Mouse (Mus musculus): ENCODE measurements at regions not wholly inside any gene's neighbourhood (a gene's known extent, or its start where the extent isn't known, plus 50 kb on each side); places are given as distances from the start of the nearest gene placed in this dataset.
A peak's percentile ranks its signal among the peaks of the same experiment; 100 is the strongest.

DNA sequence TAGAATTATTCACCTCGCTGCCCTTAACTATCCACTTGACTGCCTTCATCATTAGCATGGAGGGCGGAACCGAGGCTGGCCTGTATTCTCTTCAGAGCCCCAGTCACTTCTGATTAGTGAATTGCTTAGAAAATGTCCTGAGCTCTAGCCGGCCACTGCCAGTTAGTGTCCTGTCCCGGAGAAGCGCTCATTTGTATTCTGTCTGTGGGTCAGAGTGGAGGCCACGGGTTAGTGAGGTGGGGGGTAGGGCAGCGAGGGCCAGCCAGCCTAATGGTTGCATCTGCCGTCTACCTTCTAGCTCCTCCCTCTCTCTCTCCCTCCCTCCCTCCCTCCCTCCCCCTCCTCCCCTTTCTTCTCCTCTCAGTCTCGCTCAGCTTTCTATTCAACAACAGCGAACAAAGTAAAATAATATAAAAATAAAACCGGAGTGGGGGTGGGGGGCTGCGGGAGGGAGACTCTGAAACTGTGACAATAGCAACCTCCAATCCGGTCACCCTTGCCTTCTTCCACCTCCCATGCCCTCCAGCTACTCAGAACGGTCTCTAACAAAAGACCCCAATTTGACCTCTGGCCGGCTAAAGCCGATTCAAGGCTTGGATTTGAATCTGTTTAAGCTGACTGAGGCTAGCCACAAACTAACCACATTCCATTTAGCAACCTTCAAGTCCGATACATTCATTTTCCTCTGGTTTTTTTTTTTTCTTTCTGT is 155.6 kb upstream of the Klf3 start:
- in situ Hi-C loops (cut with MboI; ENCODE audit: low pct_ligation_motif_present, low pct_unique_long_range_greater_than_20kb, low sequenced_read_pairs) = no loop called here

DNA sequence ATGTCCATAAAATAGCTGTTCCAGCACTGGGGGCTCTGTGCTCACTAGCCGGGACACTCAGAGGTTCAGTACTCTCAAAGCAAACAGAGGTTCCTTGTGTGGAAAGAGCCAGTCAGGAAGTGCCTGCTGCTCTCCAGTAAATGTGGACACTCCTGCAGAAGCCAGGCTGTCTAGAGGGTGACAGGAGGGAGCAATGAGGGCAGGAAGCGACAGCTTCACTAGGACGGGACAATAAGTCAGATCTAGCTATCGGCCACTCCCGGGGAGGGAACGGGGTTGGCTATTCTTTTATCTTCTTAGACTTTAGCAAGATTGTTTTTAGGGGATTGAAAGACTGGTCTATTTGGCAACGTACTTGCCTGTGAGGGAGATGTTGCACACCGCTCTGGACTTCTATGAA is 154.7 kb upstream of the Klf3 start:
- Histone ChIP-seq H3K27me3 (replicated peaks) (no peaks in the 10 kb centered on the region), H3K9ac (ENCODE audit: insufficient read depth, low read depth) (no peak overlapping the region), H3K4me2 (ENCODE audit: insufficient read depth, low read depth, poor library complexity, severe bottlenecking) (no peak overlapping the region), H3K79me2 (replicated peaks; ENCODE audit: control insufficient read depth, extremely low read depth, insufficient read depth, poor library complexity, severe bottlenecking) (no peaks in the 10 kb centered on the region), H3K27ac (ENCODE audit: insufficient read depth, low read depth) (no peak overlapping the region), H3K4me3 (replicated peaks in 1 of 3; ENCODE audit: low read depth in 2 of 3, low read length in 2 of 3, poor library complexity in 1 of 3) (no peak overlapping the region), H3K36me3 (replicated peaks in 1 of 2; ENCODE audit: control insufficient read depth in 1 of 2, insufficient read depth in 1 of 2, low read length in 1 of 2) (no peaks in the 10 kb centered on the region), H3K9me3 (replicated peaks; ENCODE audit: low read length) (peaks cover 2% of the 10 kb centered on the region), H3K4me1 (ENCODE audit: control insufficient read depth in 1 of 2, insufficient read depth in 2 of 2) (peaks cover 0 to 5% of the 10 kb centered on the region in 2 experiments; a peak in 2 of 4 replicates)
- TF ChIP-seq MAZ (IDR thresholded peaks at IDR 0.05; ENCODE audit: low read depth, low read length) (no peak), SIN3A (IDR thresholded peaks at IDR 0.05; ENCODE audit: low read length) (no peak), HCFC1 (IDR thresholded peaks at IDR 0.05; ENCODE audit: low read depth, low read length) (no peak), CHD1 (IDR thresholded peaks at IDR 0.05; ENCODE audit: low read depth, low read length) (no peak), NELFE (IDR thresholded peaks at IDR 0.05; ENCODE audit: low read depth, low read length) (no peak), ELF1 (IDR thresholded peaks at IDR 0.05; ENCODE audit: low read depth, low read length) (no peak), E2F4 (IDR thresholded peaks at IDR 0.05; ENCODE audit: insufficient replicate concordance, low read depth, low read length) (no peak), POLR2AphosphoS2 (IDR thresholded peaks at IDR 0.05; ENCODE audit: low read depth, low read length) (no peak), JUN (IDR thresholded peaks at IDR 0.05; ENCODE audit: insufficient read depth, low read depth, low read length) (no peak)
- in situ Hi-C loops (cut with MboI; ENCODE audit: low pct_ligation_motif_present, low pct_unique_long_range_greater_than_20kb, low sequenced_read_pairs) (no loop called here), dilution Hi-C loops (cut with MboI; ENCODE audit: extremely low pct_ligation_motif_present, extremely low pct_unique_long_range_greater_than_20kb, low sequenced_read_pairs) (no loop called here)
- DNase-seq (ENCODE audit: extremely low read depth) = no peak

More for the DNA sequence above, 155.6 kb upstream of the Klf3 start:
- H3K9me3 ChIP-seq (replicated peaks; ENCODE audit: low read length) = peaks cover 2% of the 10 kb centered on the region
- H3K36me3 ChIP-seq (replicated peaks in 1 of 2; ENCODE audit: control insufficient read depth in 1 of 2, insufficient read depth in 1 of 2, low read length in 1 of 2) = no peaks in the 10 kb centered on the region
- peaks cover 0 to 5% of the 10 kb centered on the region in 2 experiments; a peak in 2 of 4 replicates for H3K4me1 ChIP-seq (ENCODE audit: control insufficient read depth in 1 of 2, insufficient read depth in 2 of 2)
- dilution Hi-C loops (cut with MboI; ENCODE audit: extremely low pct_ligation_motif_present, extremely low pct_unique_long_range_greater_than_20kb, low sequenced_read_pairs) = no loop called here
- peak overlapping the region; percentile 100 for H3K4me2 ChIP-seq (ENCODE audit: insufficient read depth, low read depth, poor library complexity, severe bottlenecking)
- TF ChIP-seq MAZ (IDR thresholded peaks at IDR 0.05; ENCODE audit: low read depth, low read length) (0 out of 2 replicates have a peak, but pooled peaks have one; percentile 26), BHLHE40 (IDR thresholded peaks at IDR 0.05; ENCODE audit: low read depth, low read length) (no peak)
- no peaks in the 10 kb centered on the region for H3K79me2 ChIP-seq (replicated peaks; ENCODE audit: control insufficient read depth, extremely low read depth, insufficient read depth, poor library complexity, severe bottlenecking)
- DNase-seq (ENCODE audit: extremely low read depth) = no peak
- H3K4me3 ChIP-seq (replicated peaks in 1 of 3; ENCODE audit: low read depth in 2 of 3, low read length in 2 of 3, poor library complexity in 1 of 3) = peak overlapping the region in 2 of 3 experiments; percentile 11 to 45
- H3K9ac ChIP-seq (ENCODE audit: insufficient read depth, low read depth) = peak overlapping the region; percentile 35; the same call in 1 of the 2 replicates
- H3K27ac ChIP-seq (ENCODE audit: insufficient read depth, low read depth) = no peak overlapping the region
- H3K27me3 ChIP-seq (replicated peaks) = no peaks in the 10 kb centered on the region

DNA sequence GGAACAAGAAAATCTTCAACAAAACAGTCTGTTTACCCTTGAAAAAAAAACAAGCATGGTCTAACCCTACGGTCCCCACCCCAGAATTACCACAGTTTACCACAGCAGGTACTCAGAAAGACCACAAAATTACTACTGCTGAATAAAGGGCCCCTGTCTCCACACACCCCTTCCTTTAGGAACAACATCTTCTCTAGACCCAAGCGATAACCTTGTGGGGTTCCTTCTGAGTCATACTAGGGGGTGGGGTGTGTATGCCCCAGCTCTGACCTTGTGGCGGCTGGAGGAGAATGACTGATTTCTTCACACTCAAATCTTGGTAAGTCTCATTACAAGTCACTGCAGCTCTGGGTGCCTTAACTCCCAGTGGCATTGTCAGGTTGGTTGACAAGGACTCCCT is 151.8 kb upstream of the Klf3 start:
- no peak for DNase-seq (ENCODE audit: extremely low read depth)
- TF ChIP-seq NELFE (IDR thresholded peaks at IDR 0.05; ENCODE audit: low read depth, low read length) (no peak), TCF12 (IDR thresholded peaks at IDR 0.05; ENCODE audit: low read depth, low read length) (no peak), ZNF384 (IDR thresholded peaks at IDR 0.05; ENCODE audit: low read depth, low read length) (no peak), ZMIZ1 (IDR thresholded peaks at IDR 0.05; ENCODE audit: low read depth, low read length) (no peak), MYC (IDR thresholded peaks at IDR 0.05; ENCODE audit: low read depth, low read length) (no peak), CHD2 (IDR thresholded peaks at IDR 0.05; ENCODE audit: low read length) (no peak), MXI1 (IDR thresholded peaks at IDR 0.05; ENCODE audit: low read depth, low read length) (no peak), BHLHE40 (IDR thresholded peaks at IDR 0.05; ENCODE audit: low read depth, low read length) (no peak), UBTF (IDR thresholded peaks at IDR 0.05; ENCODE audit: low read depth, low read length) (no peak), HCFC1 (IDR thresholded peaks at IDR 0.05; ENCODE audit: low read depth, low read length) (no peak), ELF1 (IDR thresholded peaks at IDR 0.05; ENCODE audit: low read depth, low read length) (no peak), JUND (conservative IDR thresholded peaks at IDR 0.05; ENCODE audit: low read depth, low read length) (no peak), SMC3 (IDR thresholded peaks at IDR 0.05; ENCODE audit: low read depth, low read length) (no peak), RCOR1 (conservative IDR thresholded peaks at IDR 0.05; ENCODE audit: low read depth, low read length) (no peak), PAX5 (IDR thresholded peaks at IDR 0.05; ENCODE audit: low read length) (no peak), MAX (IDR thresholded peaks at IDR 0.05; ENCODE audit: low read length) (no peak)
- Histone ChIP-seq H3K4me1 (ENCODE audit: control insufficient read depth in 1 of 2, insufficient read depth in 2 of 2) (peaks cover 2 to 22% of the 10 kb centered on the region in 2 experiments; a peak in 2 of 4 replicates), H3K4me3 (replicated peaks in 1 of 3; ENCODE audit: low read depth in 2 of 3, low read length in 2 of 3, poor library complexity in 1 of 3) (no peak overlapping the region), H3K36me3 (replicated peaks in 1 of 2; ENCODE audit: control insufficient read depth in 1 of 2, insufficient read depth in 1 of 2, low read length in 1 of 2) (no peaks in the 10 kb centered on the region), H3K4me2 (ENCODE audit: insufficient read depth, low read depth, poor library complexity, severe bottlenecking) (no peak overlapping the region), H3K79me2 (replicated peaks; ENCODE audit: control insufficient read depth, extremely low read depth, insufficient read depth, poor library complexity, severe bottlenecking) (no peaks in the 10 kb centered on the region), H3K27me3 (replicated peaks) (no peaks in the 10 kb centered on the region), H3K9ac (ENCODE audit: insufficient read depth, low read depth) (no peak overlapping the region), H3K27ac (ENCODE audit: insufficient read depth, low read depth) (no peak overlapping the region), H3K9me3 (replicated peaks; ENCODE audit: low read length) (no peaks in the 10 kb centered on the region)
- in situ Hi-C loops (cut with MboI; ENCODE audit: low pct_ligation_motif_present, low pct_unique_long_range_greater_than_20kb, low sequenced_read_pairs) = no loop called here
- dilution Hi-C loops (cut with MboI; ENCODE audit: extremely low pct_ligation_motif_present, extremely low pct_unique_long_range_greater_than_20kb, low sequenced_read_pairs) = no loop called here

Measured in CH12.LX (cell line).